Mouse (Mus musculus) ES-E14 (cell line): ENCODE measurements at regions not wholly inside any gene's neighbourhood (a gene's known extent, or its start where the extent isn't known, plus 50 kb on each side); places are given as distances from the start of the nearest gene placed in this dataset.

Experiments
- CHD2 ChIP-seq: IDR thresholded peaks from 2 replicates; pipeline ENCODE4 v1.6.1; 2014; ENCODE audit warnings: mild to moderate bottlenecking, low read depth, low read length, inconsistent platforms
- ZC3H11A ChIP-seq: IDR thresholded peaks from 2 replicates; pipeline ENCODE4 v1.6.1; 2012; ENCODE audit warnings: low read depth, mild to moderate bottlenecking, inconsistent platforms, low read length, borderline replicate concordance
- ZNF384 ChIP-seq: IDR thresholded peaks from 2 replicates; pipeline ENCODE4 v1.6.1; 2012; ENCODE audit warnings: low read depth, low read length, inconsistent platforms

GRCm38 (mm10) chr4:72946369-72946981, 94.0 kb upstream of the Aldoart1 start:
- TF ChIP-seq ZC3H11A (no peak), CHD2 (no peak), ZNF384 (no peak)
